Mouse (Mus musculus) kidney, embryonic 15.5 days (tissue): ENCODE measurements around the gene Fat2. TPM values are rescaled to one million over a fixed set of nuclear protein-coding genes. Genes with fewer than 3 reads are reported as not detected.

Experiments used
- ATAC-seq: fragments of 200-750 bp; cut with Nextera tagmentation; replicated peaks from 2 replicates; pipeline ENCODE4 v1.8.0; 2017; ENCODE audit warnings: moderate TSS enrichment; ENCODE audit not compliant: low FRiP score
- H3K27ac ChIP-seq: fragments of 300-500 bp; sonication (generic); 2 replicates; pipeline ENCODE4 v1.5.1; 2015; ENCODE audit warnings: mild to moderate bottlenecking, inconsistent platforms
- H3K27me3 ChIP-seq: fragments of 300-500 bp; sonication (generic); 2 replicates; pipeline ENCODE4 v1.6.1; 2015; ENCODE audit warnings: inconsistent platforms
- H3K36me3 ChIP-seq: fragments of 300-500 bp; sonication (generic); 2 replicates; pipeline ENCODE4 v1.6.1; 2015; ENCODE audit warnings: inconsistent platforms
- H3K4me1 ChIP-seq: fragments of 300-500 bp; sonication (generic); 2 replicates; pipeline ENCODE4 v1.6.1; 2015; ENCODE audit warnings: inconsistent platforms
- H3K4me2 ChIP-seq: fragments of 300-500 bp; sonication (generic); 2 replicates; pipeline ENCODE4 v1.6.1; 2015; ENCODE audit warnings: moderate library complexity, mild to moderate bottlenecking, inconsistent platforms
- H3K4me3 ChIP-seq: fragments of 300-500 bp; sonication (generic); replicated peaks from 2 replicates; pipeline ENCODE4 v1.5.1; 2015; ENCODE audit warnings: mild to moderate bottlenecking, inconsistent platforms
- H3K9ac ChIP-seq: fragments of 300-500 bp; sonication (generic); 2 replicates; pipeline ENCODE4 v1.6.1; 2015; ENCODE audit warnings: mild to moderate bottlenecking, inconsistent platforms
- H3K9me3 ChIP-seq: fragments of 300-500 bp; sonication (generic); replicated peaks from 2 replicates; pipeline ENCODE4 v1.6.1; 2016; ENCODE audit warnings: inconsistent platforms
- WGBS: fragments of 180-500 bp; shearing (Covaris S2); methylation state at CpG from one replicate; pipeline ENCODE4 v1.1.7; 2015; ENCODE audit warnings: mixed read lengths; 5-methylcytosine and 5-hydroxymethylcytosine counted together
- polyA plus RNA-seq: library from polyadenylated mRNA; unstranded; fragments of >200 nt; fragmentation: Nextera tagmentation; extraction: Ambion mirVana; gene quantifications from 2 replicates; pipeline ENCODE4 v1.2.1, GENCODE M21; 2015

Gene Fat2
- polyA plus RNA-seq, 1 experiment from 2014 or later: 0.08 TPM

- 78% methylated on average over 3 of the region's 3 CpGs for WGBS
- Histone ChIP-seq H3K27ac (no peak overlapping the region), H3K9ac (no peak overlapping the region), H3K4me1 (peaks cover 12% of the 10 kb centered on the region), H3K27me3 (no peaks in the 10 kb centered on the region), H3K4me2 (no peak overlapping the region), H3K36me3 (no peaks in the 10 kb centered on the region), H3K4me3 (no peak overlapping the region), H3K9me3 (no peaks in the 10 kb centered on the region)
- no peak for ATAC-seq
Measured at GRCm38 (mm10) chr11:55364662-55365061, 28.3 kb upstream of the Fat2 start.

DNA sequence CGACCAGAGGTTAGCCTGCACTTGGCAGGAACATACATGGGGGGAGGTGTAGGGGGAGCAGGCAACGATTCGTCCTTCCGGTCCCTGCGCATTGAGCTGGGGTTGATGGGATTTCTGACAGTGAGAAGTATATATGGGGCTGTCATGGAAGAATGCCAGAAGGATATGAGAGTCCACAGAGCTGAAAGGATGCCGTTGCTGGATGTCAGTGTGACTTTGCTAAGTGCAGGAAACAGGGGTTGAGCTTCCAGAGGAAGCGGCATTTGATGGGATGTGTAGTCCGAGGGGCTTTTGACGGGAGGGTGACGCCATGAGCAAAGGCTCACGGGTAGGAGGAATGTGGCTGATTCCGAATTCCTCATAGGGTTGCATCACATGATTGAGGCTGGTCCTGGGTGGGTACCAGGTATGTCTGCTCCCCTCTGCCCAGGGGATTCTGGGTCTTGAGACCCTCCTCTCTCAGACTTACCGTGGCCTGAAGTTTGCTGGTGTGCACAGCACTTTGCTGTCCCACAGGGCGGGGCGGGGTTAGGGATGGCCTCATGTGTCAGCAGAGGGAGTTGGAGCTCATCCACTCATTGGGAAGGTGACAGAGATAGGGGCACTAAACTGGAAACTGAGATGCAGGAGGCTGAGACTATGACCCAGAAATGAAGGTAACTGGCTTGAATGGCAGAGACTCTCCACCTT, 21.9 kb upstream of the Fat2 start:
- ATAC-seq: no peak
- Histone ChIP-seq H3K4me1 (no peaks in the 10 kb centered on the region), H3K4me3 (no peak overlapping the region), H3K27me3 (no peaks in the 10 kb centered on the region), H3K9me3 (no peaks in the 10 kb centered on the region), H3K27ac (no peak overlapping the region), H3K9ac (no peak overlapping the region), H3K36me3 (no peaks in the 10 kb centered on the region), H3K4me2 (peak overlapping the region; percentile 30)
- WGBS: 53% methylated on average over 15 of the region's 15 CpGs

GRCm38 (mm10) chr11:55356846-55357245, 20.5 kb upstream of the Fat2 start:
- H3K36me3 ChIP-seq: no peaks in the 10 kb centered on the region
- H3K27ac ChIP-seq: no peak overlapping the region
- no peak for ATAC-seq
- no peaks in the 10 kb centered on the region for H3K27me3 ChIP-seq
- H3K4me2 ChIP-seq: no peak overlapping the region
- 94% methylated on average over 2 of the region's 2 CpGs for WGBS
- no peak overlapping the region for H3K9ac ChIP-seq
- no peak overlapping the region for H3K4me3 ChIP-seq
- H3K4me1 ChIP-seq: no peaks in the 10 kb centered on the region
- no peaks in the 10 kb centered on the region for H3K9me3 ChIP-seq

DNA sequence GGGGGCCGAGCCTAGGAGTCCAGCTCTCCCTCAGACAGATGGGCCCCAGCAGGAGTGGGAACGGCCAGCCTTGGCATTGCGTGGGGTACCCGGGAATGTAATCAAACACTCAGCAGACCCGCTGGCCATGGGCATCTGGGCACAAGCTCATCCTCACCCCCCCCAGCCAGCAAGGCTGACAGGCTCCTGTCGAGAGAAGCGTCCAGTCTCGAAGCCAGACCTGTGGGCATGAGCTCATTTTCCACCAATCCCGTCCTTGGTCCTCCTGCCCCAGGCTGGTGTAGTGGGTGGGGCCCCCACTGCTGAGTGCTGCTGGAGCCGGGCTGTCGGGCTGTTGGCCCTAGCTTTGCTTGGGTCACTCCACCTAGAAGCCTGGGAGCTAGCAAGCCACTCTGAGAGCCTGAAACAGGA, 5.6 kb upstream of the Fat2 start:
- Histone ChIP-seq H3K4me2 (no peak overlapping the region), H3K4me1 (peaks cover 4% of the 10 kb centered on the region), H3K9me3 (no peaks in the 10 kb centered on the region), H3K4me3 (no peak overlapping the region), H3K9ac (no peak overlapping the region), H3K27me3 (no peaks in the 10 kb centered on the region), H3K36me3 (no peaks in the 10 kb centered on the region), H3K27ac (no peak overlapping the region)
- 58% methylated on average over 11 of the region's 11 CpGs for WGBS
- peak; percentile 60 for ATAC-seq

DNA sequence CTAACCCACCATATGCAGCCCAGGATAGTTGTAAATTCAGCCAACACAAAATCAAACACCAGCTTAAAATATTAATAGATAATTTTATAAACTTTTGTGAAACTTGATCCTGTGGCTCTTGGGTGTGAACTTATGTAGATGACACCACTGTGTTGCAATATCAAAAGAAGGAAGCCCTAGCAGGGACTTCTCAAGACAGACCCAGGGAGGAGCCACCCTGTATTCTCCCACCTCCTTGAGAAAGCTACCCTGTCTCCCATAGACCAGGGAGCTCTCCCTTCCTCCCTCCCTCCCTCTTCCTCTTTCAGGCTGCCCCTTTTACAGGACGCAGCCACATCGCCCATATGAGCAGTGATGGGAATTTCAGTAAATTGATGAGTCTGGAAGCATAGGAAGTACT, 4.4 kb upstream of the Fat2 start:
- Histone ChIP-seq H3K9me3 (no peaks in the 10 kb centered on the region), H3K4me2 (no peak overlapping the region), H3K36me3 (no peaks in the 10 kb centered on the region), H3K4me3 (no peak overlapping the region), H3K27ac (no peak overlapping the region), H3K27me3 (no peaks in the 10 kb centered on the region), H3K9ac (no peak overlapping the region), H3K4me1 (peaks cover 9% of the 10 kb centered on the region)
- ATAC-seq: no peak
- WGBS: 71% methylated on average over 2 of the region's 2 CpGs

DNA sequence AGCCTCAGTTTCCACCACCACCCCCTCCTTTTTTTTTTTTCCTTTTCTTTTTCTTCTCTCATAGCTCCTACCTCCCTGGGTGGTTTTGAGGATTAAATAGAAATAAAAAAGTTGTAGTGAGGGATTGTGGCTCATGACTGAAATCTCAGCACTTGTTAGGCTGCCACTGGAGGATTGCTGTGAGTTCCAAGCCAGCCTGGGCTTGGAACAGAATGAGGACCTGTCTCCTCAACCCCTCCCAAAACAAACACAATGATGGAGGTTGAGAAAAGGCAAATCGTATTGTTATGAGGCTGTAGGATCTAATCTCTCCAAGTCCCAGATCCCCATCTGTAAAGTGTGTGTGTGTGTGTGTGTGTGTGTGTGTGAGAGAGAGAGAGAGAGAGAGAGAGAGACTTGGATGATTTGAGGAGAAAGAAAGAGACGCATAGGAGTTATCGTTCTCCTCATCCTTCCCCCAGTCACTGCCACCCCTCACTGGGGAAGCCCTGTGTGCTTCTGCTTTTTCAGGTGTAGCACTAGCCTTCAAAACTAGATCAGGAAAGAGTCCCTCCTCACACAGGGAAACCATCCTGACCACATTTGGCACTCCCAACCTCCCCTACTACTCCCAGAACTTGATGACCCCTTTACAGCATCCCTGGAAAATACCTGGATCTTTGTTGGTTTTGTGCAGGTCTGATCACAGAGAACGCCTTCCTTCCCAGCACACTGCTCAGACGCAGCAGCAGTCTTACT, 837 bp upstream of the Fat2 start:
- no peaks in the 10 kb centered on the region for H3K9me3 ChIP-seq
- no peak overlapping the region for H3K9ac ChIP-seq
- H3K4me1 ChIP-seq: peaks cover 9% of the 10 kb centered on the region
- no peak overlapping the region for H3K27ac ChIP-seq
- H3K36me3 ChIP-seq: no peaks in the 10 kb centered on the region
- no peak overlapping the region for H3K4me2 ChIP-seq
- no peak for ATAC-seq
- 81% methylated on average over 5 of the region's 5 CpGs for WGBS
- H3K4me3 ChIP-seq: no peak overlapping the region
- no peaks in the 10 kb centered on the region for H3K27me3 ChIP-seq

GRCm38 (mm10) chr11:55335314-55336076, 869 bp downstream of the Fat2 start:
- Histone ChIP-seq H3K27me3 (no peaks in the 10 kb centered on the region), H3K9ac (no peak overlapping the region), H3K36me3 (no peaks in the 10 kb centered on the region), H3K9me3 (no peaks in the 10 kb centered on the region), H3K27ac (no peak overlapping the region), H3K4me1 (peaks cover 8% of the 10 kb centered on the region), H3K4me2 (no peak overlapping the region), H3K4me3 (no peak overlapping the region)
- 87% methylated on average over 14 of the region's 14 CpGs for WGBS
- no peak for ATAC-seq

DNA sequence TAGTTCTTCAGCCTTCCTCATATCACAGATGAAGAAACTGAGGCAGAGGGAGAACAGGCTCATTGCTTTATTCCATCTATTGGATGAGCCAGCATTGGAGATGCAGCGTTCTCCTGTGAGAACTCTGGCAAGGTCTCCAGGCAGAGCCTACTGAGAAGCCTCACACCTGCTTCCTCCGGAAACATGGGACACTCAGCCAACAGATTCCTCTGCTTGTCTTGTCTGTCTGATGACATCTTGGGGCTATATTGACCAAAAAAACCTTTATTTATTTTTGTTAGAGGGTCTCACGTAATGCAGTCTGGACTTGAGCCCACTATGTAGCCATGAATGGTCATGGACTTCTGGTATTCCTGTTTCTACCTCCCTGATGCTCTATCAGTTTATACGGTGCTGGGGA, 1.8 kb downstream of the Fat2 start:
- Histone ChIP-seq H3K9ac (no peak overlapping the region), H3K27me3 (no peaks in the 10 kb centered on the region), H3K9me3 (no peaks in the 10 kb centered on the region), H3K27ac (no peak overlapping the region), H3K36me3 (no peaks in the 10 kb centered on the region), H3K4me3 (no peak overlapping the region), H3K4me1 (peaks cover 18% of the 10 kb centered on the region), H3K4me2 (no peak overlapping the region)
- WGBS: 83% methylated on average over 4 of the region's 4 CpGs
- no peak for ATAC-seq

GRCm38 (mm10) chr11:55334063-55334462, 2.3 kb downstream of the Fat2 start:
- H3K27ac ChIP-seq: no peak overlapping the region
- H3K9ac ChIP-seq: no peak overlapping the region
- no peak for ATAC-seq
- no peaks in the 10 kb centered on the region for H3K27me3 ChIP-seq
- WGBS: 89% methylated on average over 6 of the region's 6 CpGs
- H3K36me3 ChIP-seq: no peaks in the 10 kb centered on the region
- H3K4me2 ChIP-seq: no peak overlapping the region
- peaks cover 20% of the 10 kb centered on the region for H3K4me1 ChIP-seq
- no peak overlapping the region for H3K4me3 ChIP-seq
- no peaks in the 10 kb centered on the region for H3K9me3 ChIP-seq

- H3K9ac ChIP-seq: no peak overlapping the region
- H3K27ac ChIP-seq: peak overlapping the region; percentile 62; the same call in 1 of the 2 replicates
- peak; percentile 36; the same call in 1 of the 2 replicates for ATAC-seq
- H3K9me3 ChIP-seq: no peaks in the 10 kb centered on the region
- no peaks in the 10 kb centered on the region for H3K27me3 ChIP-seq
- H3K4me1 ChIP-seq: peaks cover 20% of the 10 kb centered on the region
- no peak overlapping the region for H3K4me2 ChIP-seq
- no peaks in the 10 kb centered on the region for H3K36me3 ChIP-seq
- no peak overlapping the region for H3K4me3 ChIP-seq
- WGBS: 48% methylated on average over 16 of the region's 16 CpGs
Measured at GRCm38 (mm10) chr11:55329868-55330772, 6.2 kb downstream of the Fat2 start.

GRCm38 (mm10) chr11:55327558-55328409, 8.6 kb downstream of the Fat2 start:
- H3K9me3 ChIP-seq: no peaks in the 10 kb centered on the region
- H3K27me3 ChIP-seq: no peaks in the 10 kb centered on the region
- H3K9ac ChIP-seq: no peak overlapping the region
- no peaks in the 10 kb centered on the region for H3K36me3 ChIP-seq
- H3K4me2 ChIP-seq: no peak overlapping the region
- peaks cover 20% of the 10 kb centered on the region for H3K4me1 ChIP-seq
- H3K4me3 ChIP-seq: no peak overlapping the region
- H3K27ac ChIP-seq: no peak overlapping the region
- WGBS: 88% methylated on average over 9 of the region's 9 CpGs
- no peak for ATAC-seq
